Mouse (Mus musculus) large intestine, adult 2 months (tissue): Measurements from ENCODE around the gene Vmn2r8. TPM values are rescaled to one million over a fixed set of nuclear protein-coding genes. Genes with fewer than 3 reads are reported as not detected.
A peak's percentile ranks its signal among the peaks of the same experiment; 100 is the strongest.
"Not testable (repeated sequence)": the region's sequence is repeated elsewhere in the genome, so short reads cannot be mapped to it uniquely, and the experiment has no call there.

Experiments
- DNase-seq: peaks from one replicate; pipeline ENCODE4 v3.0.0-alpha.2; 2012; ENCODE audit warnings: low read depth, low spot score
- WGBS: fragments of 180-500 bp; shearing (Covaris S2); methylation state at CpG from one replicate; pipeline ENCODE4 v1.1.7; 2018; 5-methylcytosine and 5-hydroxymethylcytosine counted together
- polyA plus RNA-seq: library from polyadenylated mRNA; depleted of rRNA; stranded (reverse); fragments of >200 nt; gene quantifications from 2 replicates; pipeline ENCODE4 v1.2.3, GENCODE M21; 2012; rRNA removed

The Vmn2r8 gene
- not detected in 2 replicates for polyA plus RNA-seq

DNA sequence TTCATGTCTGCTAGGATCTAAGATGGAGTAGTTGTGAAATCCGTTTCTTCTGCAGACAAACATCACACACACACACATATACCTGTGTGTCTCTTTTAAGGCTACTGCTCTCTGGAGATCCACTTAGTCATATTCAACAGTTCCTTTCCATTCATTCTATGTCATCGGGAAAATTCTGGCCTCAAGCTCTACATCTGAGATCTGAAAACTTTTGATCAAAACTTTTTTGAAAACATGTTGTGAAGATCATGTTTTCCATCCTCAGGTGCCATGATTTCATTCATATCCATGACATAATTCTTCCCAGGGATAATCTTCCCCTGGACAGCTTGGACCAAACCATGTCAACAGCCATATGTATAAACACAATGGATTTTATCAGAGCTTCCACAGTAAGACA lies at the start of gene Vmn2r8:
Gene Vmn2r8, minus strand, starts transcription at position 101 of the 400 bp plus-strand sequence.
- not testable (repeated sequence) for DNase-seq
- 70% methylated on average over 2 of the region's 2 CpGs for WGBS

- 57% methylated on average over 1 of the region's 1 CpGs for WGBS
Measured at GRCm38 (mm10) chr5:108852501-108852900, 43.9 kb upstream of the Vmn2r8 start, which contains the start of gene Vmn2r9. TSS of gene Vmn2r9 (minus strand) at chr5:108852601.

GRCm38 (mm10) chr5:108849466-108849865 lies 40.8 kb upstream of the Vmn2r8 start:
- DNase-seq: no peak
- WGBS: 28% methylated on average over 1 of the region's 1 CpGs

More at GRCm38 (mm10) chr5:108852501-108852900, 43.9 kb upstream of the Vmn2r8 start, which contains the start of gene Vmn2r9:
- DNase-seq: not testable (repeated sequence)

- WGBS: 66% methylated on average over 1 of the region's 1 CpGs
- no peak for DNase-seq
Measured at GRCm38 (mm10) chr5:108836156-108836555, 27.5 kb upstream of the Vmn2r8 start.

GRCm38 (mm10) chr5:108823276-108823675 lies 14.6 kb upstream of the Vmn2r8 start:
- 73% methylated on average over 2 of the region's 2 CpGs for WGBS
- no peak for DNase-seq

DNA sequence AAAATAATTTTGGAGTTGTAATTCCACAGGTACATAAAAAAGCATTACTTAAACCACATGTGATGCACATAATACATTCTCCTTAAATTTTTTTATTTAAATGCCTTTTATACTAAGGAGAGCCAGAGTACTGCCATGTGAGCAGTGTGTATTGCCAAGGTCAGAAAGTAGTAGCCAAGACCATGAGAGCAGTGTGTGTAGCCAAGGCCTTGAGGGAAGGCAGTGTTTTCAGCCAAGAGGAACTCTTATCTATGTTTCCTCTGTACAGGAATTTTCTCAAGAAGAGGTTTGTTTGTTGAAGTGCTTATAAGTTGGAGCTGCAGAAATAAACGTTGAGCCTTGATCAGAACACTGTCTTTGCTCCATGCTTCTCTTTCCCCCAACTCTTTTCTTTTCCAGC lies 5.0 kb downstream of the Vmn2r8 start:
- 36% methylated on average over 1 of the region's 1 CpGs for WGBS
- no peak for DNase-seq

DNA sequence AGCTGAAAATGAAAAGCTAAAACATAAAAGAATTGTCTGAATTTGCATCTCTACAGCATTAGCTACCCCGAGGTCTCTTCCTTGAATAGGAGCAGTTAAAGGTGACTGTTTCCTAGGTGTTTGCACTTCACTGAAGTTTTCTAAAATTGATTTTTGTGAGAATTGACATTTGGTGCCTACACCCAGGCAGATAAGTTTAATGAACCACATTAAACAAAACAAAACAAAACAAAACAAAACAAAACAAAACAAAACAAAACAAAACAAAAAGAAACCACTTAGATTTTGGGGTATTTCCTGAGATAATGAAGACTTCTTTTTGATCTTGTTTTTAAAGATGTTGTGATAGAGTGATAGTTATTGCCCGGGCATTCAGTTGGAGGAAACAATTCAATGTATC lies 13.4 kb downstream of the Vmn2r8 start, which contains the start of gene Tmed11:
Gene Tmed11, minus strand, starts transcription at position 101 of the 400 bp plus-strand sequence.
- 68% methylated on average over 2 of the region's 2 CpGs for WGBS
- DNase-seq: not testable (repeated sequence)

DNA sequence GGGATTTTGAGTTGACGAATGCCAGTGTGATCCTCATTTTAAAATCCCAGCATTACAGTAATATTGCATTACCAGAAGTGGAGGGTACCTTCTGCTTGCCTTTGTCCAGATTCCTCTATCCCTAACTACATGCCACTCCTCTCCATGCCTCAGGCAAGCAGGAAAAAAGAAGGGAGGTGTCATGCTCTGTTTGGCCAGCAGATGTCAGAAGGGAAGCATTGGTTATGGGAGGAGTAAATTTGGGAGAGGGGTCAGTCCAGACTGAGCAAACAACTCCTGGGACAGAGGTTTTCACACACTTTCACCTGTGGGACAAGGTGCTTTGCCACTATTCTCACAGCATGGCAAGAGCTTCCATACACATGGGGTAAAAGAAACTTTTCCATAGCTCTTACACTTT lies 18.3 kb downstream of the Vmn2r8 start:
- 47% methylated on average over 1 of the region's 1 CpGs for WGBS
- not testable (repeated sequence) for DNase-seq

- 76% methylated on average over 40 of the region's 40 CpGs for WGBS
- no peak for DNase-seq
Measured at GRCm38 (mm10) chr5:108774630-108775306, 33.9 kb downstream of the Vmn2r8 start, which contains the start of gene Rnf212. TSS of gene Rnf212 (minus strand) at chr5:108774982.

GRCm38 (mm10) chr5:108760002-108760401 lies 48.6 kb downstream of the Vmn2r8 start:
- WGBS: 29% methylated on average over 2 of the region's 2 CpGs
- DNase-seq: peak; percentile 50

GRCm38 (mm10) chr5:108758396-108758795 lies 50.3 kb downstream of the Vmn2r8 start:
- 38% methylated on average over 3 of the region's 3 CpGs for WGBS

DNA sequence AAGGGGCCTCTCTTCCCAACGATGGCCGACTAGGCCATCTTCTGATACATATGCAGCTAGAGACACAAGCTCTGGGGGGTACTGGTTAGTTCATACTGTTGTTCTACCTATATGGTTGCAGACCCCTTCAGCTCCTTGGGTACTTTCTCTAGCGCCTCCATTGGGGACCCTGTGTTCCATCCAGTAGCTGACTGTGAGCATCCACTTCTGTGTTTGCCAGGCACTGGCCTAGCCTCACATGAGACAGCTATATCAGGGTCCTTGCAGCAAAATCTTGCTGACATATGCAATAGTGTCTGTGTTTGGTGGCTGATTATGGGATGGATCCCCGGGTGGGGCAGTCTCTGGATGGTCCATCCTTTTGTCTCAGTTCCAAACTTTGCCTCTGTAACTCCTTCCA lies 57.4 kb downstream of the Vmn2r8 start:
- DNase-seq: not testable (repeated sequence)
- WGBS: 84% methylated on average over 4 of the region's 4 CpGs

More at GRCm38 (mm10) chr5:108758396-108758795, 50.3 kb downstream of the Vmn2r8 start:
- DNase-seq: peak; percentile 52

DNA sequence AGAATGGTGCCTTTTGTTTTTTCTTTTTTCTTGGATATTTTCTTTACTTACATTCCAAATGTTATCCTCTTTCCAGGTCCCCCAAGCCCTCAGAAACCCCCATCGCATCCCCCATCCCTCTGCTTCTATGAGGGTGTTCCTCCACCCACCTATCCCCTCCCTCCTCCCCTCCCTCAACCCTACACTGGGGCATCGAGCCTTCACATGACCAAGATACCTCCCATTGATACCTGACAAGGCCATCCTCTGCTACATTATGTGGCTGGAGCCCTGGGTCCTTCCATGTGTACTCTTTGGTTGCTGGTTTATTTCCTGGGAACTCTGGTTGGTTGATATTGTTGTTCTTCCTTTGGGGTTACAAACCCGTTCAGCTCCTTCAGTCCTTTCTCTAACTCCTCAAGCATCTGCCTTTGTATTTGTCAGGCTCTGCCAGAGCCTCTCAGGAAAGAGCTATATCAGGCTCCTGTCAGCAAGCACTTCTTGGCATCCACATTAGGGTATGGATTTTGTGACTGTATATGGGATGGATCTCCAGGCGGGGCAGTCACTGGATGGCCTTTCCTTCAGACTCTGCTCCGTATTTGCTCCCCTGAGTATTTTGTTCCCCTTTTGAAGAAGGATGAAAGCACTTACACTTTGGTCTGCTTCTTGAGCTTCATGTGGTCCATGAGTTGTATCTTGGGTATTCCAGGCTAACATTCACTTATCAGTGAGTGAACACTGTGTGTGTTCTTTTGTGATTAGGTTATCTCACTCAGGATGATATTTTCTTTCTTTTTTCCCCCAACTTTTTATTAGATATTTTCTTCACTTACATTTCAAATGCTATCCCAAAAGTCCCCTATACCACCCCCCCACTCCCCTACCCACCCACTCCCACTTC lies 58.1 kb downstream of the Vmn2r8 start:
- WGBS: 79% methylated on average over 5 of the region's 5 CpGs
- no peak for DNase-seq

DNA sequence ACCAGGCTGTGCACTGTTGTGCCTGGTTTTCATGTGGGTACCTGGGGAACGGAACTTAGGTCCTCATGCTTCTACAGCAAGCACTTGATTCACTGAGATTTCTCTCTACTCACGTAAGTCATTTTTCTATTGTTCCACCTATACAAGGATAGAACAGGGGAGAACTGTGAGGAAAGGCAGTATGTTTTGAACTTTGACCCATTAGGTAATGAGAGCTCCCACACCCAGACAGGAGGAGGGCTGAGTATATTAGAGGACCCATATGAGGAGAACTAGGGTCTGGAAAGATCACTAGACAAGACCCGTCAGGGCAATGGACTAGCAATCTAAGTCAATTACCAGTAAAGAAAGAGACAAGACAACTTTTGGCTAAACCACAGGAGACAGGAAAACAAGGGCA lies 64.0 kb downstream of the Vmn2r8 start:
- 47% methylated on average over 3 of the region's 3 CpGs for WGBS

DNA sequence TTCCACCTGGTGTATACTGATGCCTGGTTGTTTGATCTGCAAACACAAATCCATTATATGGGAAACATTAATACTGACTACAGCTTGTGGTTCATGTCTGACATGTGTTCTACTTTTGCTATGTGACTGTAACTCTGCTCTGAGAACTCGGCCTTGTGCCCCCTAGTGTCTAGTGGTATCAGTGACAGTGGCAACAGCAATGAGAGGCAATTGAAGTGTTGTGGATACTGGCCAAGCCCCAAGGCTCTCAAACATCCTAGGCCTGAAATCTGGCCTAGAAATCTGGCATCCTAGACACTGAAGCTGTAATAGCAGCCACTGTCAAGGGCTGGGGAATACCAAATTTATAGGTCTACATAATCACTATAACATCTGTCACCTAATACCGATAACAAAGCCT lies 64.8 kb downstream of the Vmn2r8 start:
- WGBS: 48% methylated on average over 2 of the region's 2 CpGs
- DNase-seq: no peak

More for the DNA sequence above, 64.0 kb downstream of the Vmn2r8 start:
- no peak for DNase-seq

- 75% methylated on average over 2 of the region's 2 CpGs for WGBS
- no peak for DNase-seq
Measured at GRCm38 (mm10) chr5:108742596-108742995, 66.1 kb downstream of the Vmn2r8 start.

DNA sequence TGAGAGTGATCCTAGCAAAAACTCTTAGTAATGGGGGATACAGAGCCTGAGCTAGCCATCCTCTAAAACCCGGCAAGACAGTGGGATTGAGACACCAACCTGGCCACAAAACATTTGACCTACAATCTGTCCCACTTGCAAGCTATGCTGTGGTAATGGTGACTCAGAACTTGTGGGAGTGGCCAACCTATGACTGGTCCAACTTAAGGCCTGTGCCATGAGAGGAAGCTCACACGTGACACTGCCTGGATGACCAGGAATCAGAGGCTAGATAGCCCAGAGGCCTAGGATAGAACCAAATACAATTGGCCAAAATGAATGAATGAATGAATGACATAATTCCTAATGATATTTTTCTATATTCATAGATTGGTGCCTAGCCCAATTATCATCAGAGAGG lies 66.8 kb downstream of the Vmn2r8 start:
- no peak for DNase-seq
- 79% methylated on average over 2 of the region's 2 CpGs for WGBS
